Mouse (Mus musculus) cerebellum, adult 2 months (tissue): ENCODE results near the gene Cask.

Source experiments
- CTCF ChIP-seq: fragments of 200-500 bp; IDR thresholded peaks from 2 replicates; pipeline ENCODE4 v1.5.1; 2011; ENCODE audit warnings: low read depth, mild to moderate bottlenecking, control low read depth, low read length, moderate library complexity, borderline replicate concordance; ENCODE audit not compliant: insufficient read depth
- POLR2A ChIP-seq: fragments of 200-500 bp; IDR thresholded peaks from 2 replicates; pipeline ENCODE4 v1.6.1; 2011; ENCODE audit warnings: low read length, control low read depth, borderline replicate concordance; ENCODE audit not compliant: insufficient read depth

DNA sequence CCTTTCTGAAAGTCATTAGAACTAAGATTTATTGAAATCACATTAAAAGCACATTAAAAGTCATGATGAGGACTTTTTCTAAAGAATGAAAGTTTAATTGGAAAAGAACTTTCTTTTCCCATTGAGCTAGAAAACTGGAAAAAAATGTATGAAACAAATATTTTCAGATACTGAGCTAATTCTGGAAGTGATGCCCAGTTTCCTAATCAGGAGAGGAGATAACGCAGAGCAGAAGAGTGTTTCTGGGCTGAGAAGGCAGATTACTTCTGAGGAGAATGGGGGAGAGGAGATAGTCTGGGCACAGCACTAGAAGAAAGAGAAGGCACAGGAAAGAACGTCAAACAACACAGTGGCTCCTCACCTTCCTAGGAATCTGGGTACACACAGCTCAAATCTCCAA, 110.1 kb downstream of the Cask start:
- TF ChIP-seq POLR2A, result no peak
- no peak for TF ChIP-seq CTCF
